Comparison of ENCODE assay signal across 8 mouse cellular contexts in genomic region chr1:155201373-155201879, GRCm38 (mm10). TPM values are rescaled to one million over a fixed set of nuclear protein-coding genes. Genes with fewer than 3 reads are reported as not detected.
DNase-seq lines count a peak whose midpoint lies in the region; ATAC-seq lines count a peak whose summit lies in the region.

No protein-coding gene starts in this region.

- no peak for ATAC-seq in heart, embryonic 16.5 days (replicated peaks; ENCODE audit: extremely low read depth, insufficient read depth, low FRiP score)
- ATAC-seq in midbrain, embryonic 11.5 days (ENCODE audit: low FRiP score) = peak; percentile 45

- H3K9ac ChIP-seq in heart, embryonic 16.5 days (ENCODE audit: low read length) = peak overlapping the region; percentile 20
- no peak overlapping the region for H3K9ac ChIP-seq in midbrain, embryonic 11.5 days (ENCODE audit: low read length)

- no peaks in the 10 kb centered on the region for H3K27me3 ChIP-seq in heart, embryonic 16.5 days (ENCODE audit: control insufficient read depth, insufficient read depth, low read length)
- no peaks in the 10 kb centered on the region for H3K27me3 ChIP-seq in midbrain, embryonic 11.5 days (ENCODE audit: control insufficient read depth, insufficient read depth, low read length)

- H3K4me2 ChIP-seq in heart, embryonic 16.5 days (ENCODE audit: low read depth, low read length) = no peak overlapping the region
- H3K4me2 ChIP-seq in midbrain, embryonic 11.5 days = no peak overlapping the region

- DNase-seq in heart, postnatal 36 days = no peak
- peak; percentile 18 for DNase-seq in 416B (ENCODE audit: low read depth)
- peak; percentile 13 for DNase-seq in c-Kit-positive CD71-positive TER-119-negative erythroid progenitor cells, embryonic 14.5 days (ENCODE audit: low read depth)
- no peak for DNase-seq in midbrain, embryonic 11.5 days (ENCODE audit: low spot score, missing footprints)
- no peak for DNase-seq in cerebellum, postnatal 25 days
- DNase-seq in cerebellum, adult 11 months = no peak
- no peak for DNase-seq in kidney, postnatal 36 days

- H3K4me1 ChIP-seq in heart, embryonic 16.5 days (ENCODE audit: control insufficient read depth, insufficient read depth, low read length) = peaks cover 37% of the 10 kb centered on the region
- peaks cover 19% of the 10 kb centered on the region for H3K4me1 ChIP-seq in midbrain, embryonic 11.5 days (ENCODE audit: control insufficient read depth, insufficient read depth, low read length)

- H3K36me3 ChIP-seq in heart, embryonic 16.5 days (ENCODE audit: control insufficient read depth, insufficient read depth) = peaks cover 32% of the 10 kb centered on the region
- peaks cover 9% of the 10 kb centered on the region; the same call in 1 of the 2 replicates for H3K36me3 ChIP-seq in midbrain, embryonic 11.5 days (ENCODE audit: control insufficient read depth, insufficient read depth, low read length)

- no peak overlapping the region for H3K4me3 ChIP-seq in heart, embryonic 16.5 days (ENCODE audit: low read length)
- H3K4me3 ChIP-seq in midbrain, embryonic 11.5 days (ENCODE audit: low read depth, low read length) = no peak overlapping the region

- peak overlapping the region; percentile 48 for H3K27ac ChIP-seq in heart, embryonic 16.5 days (ENCODE audit: low read length)
- peak overlapping the region; percentile 25; the same call in 1 of the 2 replicates for H3K27ac ChIP-seq in midbrain, embryonic 11.5 days (ENCODE audit: low read depth, low read length)

- intact Hi-C loops in heart, postnatal 36 days (cut with DNase I) = loop anchor here (5.0 kb wide), 1 partner anchor 39 kb away; no protein-coding TSS in a partner anchor

- 26% methylated on average over 4 of the region's 4 CpGs for WGBS in heart, embryonic 16.5 days
- WGBS in midbrain, embryonic 11.5 days = 69% methylated on average over 4 of the region's 4 CpGs

- no peaks in the 10 kb centered on the region for H3K9me3 ChIP-seq in heart, embryonic 16.5 days (replicated peaks; ENCODE audit: control insufficient read depth, low read length)
- no peaks in the 10 kb centered on the region for H3K9me3 ChIP-seq in midbrain, embryonic 11.5 days (ENCODE audit: control insufficient read depth, low read length)

RNA-seq across cellular contexts. Expression of gene BC034090, which starts 42.8 kb away (rescaled TPM):
- polyA plus RNA-seq in heart, embryonic 16.5 days (2015; fragmentation: Nextera tagmentation; extraction: Ambion mirVana) = 9.1 and 10.9 TPM in 2 replicates
- 10 to 100 TPM; 32.0 to 34.3 TPM for total RNA-seq in heart, postnatal 36 days (2021)
- 2.7 and 3.1 TPM in 2 replicates for polyA plus RNA-seq in midbrain, embryonic 11.5 days (2014; fragmentation: Nextera tagmentation; extraction: Ambion mirVana)

RNA-seq across cellular contexts. Expression of gene Stx6, which starts 42.9 kb away (rescaled TPM):
- polyA plus RNA-seq in heart, embryonic 16.5 days (2015; fragmentation: Nextera tagmentation; extraction: Ambion mirVana) = 53.4 and 54.0 TPM in 2 replicates
- 10 to 100 TPM; 19.9 to 23.8 TPM for total RNA-seq in heart, postnatal 36 days (2021)
- 97.1 and 100 TPM in 2 replicates for polyA plus RNA-seq in midbrain, embryonic 11.5 days (2014; fragmentation: Nextera tagmentation; extraction: Ambion mirVana)

RNA-seq across cellular contexts. Expression of gene Mr1, which starts 54.8 kb away (rescaled TPM):
- 7.7 and 10.4 TPM in 2 replicates for polyA plus RNA-seq in heart, embryonic 16.5 days (2015; fragmentation: Nextera tagmentation; extraction: Ambion mirVana)
- 1 to 10 TPM; 6.4 to 8.5 TPM for total RNA-seq in heart, postnatal 36 days (2021)
- 0.41 and 0.49 TPM in 2 replicates for polyA plus RNA-seq in midbrain, embryonic 11.5 days (2014; fragmentation: Nextera tagmentation; extraction: Ambion mirVana)

Comparison
In these comparisons a context has a peak if more than half of its experiments do, and no peak if none do; other contexts are left out.
1. DNase-seq: peak in 416B (single experiment) and c-Kit-positive CD71-positive TER-119-negative erythroid progenitor cells, embryonic 14.5 days (single experiment); none in heart, postnatal 36 days (0 of 2), midbrain, embryonic 11.5 days (single experiment), cerebellum, postnatal 25 days (0 of 2), cerebellum, adult 11 months (single experiment) and kidney, postnatal 36 days (0 of 2).